Mouse (Mus musculus): Measurements from ENCODE around the gene Atp2b2. TPM values are rescaled to one million over a fixed set of nuclear protein-coding genes. Genes with fewer than 3 reads are reported as not detected.

Atp2b2 gene
- polyA plus RNA-seq, 1 experiment = 0.20 TPM

DNA sequence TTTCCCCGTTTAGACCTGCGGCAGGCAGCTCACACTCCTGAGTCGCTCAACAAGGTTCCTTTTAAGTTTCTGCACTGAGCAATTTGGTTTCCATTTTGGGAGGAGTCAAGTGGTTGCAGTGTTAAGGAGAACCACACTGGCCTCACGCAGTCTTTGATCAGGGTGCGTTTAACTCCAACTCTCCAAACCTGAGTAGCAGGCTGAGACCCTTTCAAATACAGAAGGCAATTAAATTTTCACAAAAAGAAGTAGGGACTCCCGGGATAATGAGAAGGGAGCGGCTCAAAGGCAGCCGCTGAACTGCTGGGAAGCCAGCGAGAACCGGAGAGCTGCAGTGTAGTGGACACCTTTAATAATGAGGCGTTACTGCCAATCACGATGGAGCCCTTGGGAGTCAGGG is 100.1 kb downstream of the Atp2b2 start:
- DNase-seq (ENCODE audit: low read depth) = no peak

DNA sequence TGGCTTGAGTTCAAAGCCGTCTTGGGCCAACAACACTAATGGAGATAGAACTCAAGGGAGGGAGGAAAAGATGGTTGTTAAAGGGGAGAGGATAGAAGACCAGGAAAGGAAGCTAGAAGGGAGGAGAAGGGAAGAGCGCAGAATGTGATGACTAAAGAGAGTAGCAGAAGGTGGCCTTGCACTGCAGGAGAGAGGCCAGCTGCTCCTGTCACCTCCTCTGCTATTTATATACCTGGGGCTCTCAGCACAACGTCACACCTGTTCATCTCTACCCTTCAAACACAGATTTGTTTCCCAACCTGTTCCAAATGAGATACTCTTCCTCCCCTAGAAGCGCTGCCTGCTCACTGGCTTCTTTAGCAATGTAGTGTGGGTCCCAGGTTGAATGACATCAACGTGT is 101.1 kb downstream of the Atp2b2 start:
- no peak for DNase-seq (ENCODE audit: low read depth)

DNA sequence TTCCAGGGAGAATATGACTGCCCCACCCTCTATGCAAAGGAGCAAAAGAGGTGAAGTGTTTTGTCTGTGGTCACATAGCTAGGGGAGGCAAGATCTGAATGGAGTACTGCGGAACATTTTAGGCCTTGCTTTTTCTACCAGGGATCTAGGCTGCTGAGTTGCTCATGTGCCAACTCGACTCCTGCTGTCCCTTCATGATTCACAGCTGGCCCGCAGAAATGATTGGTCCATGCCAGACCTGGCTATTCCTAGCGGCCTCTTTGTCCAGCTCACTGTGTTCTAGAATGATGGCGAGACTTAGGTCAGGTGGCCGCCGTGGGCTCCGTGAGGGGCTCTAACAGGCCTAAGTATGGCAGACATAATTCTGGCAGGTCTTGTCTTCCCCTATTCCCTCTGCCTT is 103.0 kb downstream of the Atp2b2 start:
- DNase-seq (ENCODE audit: low read depth) = no peak

DNA sequence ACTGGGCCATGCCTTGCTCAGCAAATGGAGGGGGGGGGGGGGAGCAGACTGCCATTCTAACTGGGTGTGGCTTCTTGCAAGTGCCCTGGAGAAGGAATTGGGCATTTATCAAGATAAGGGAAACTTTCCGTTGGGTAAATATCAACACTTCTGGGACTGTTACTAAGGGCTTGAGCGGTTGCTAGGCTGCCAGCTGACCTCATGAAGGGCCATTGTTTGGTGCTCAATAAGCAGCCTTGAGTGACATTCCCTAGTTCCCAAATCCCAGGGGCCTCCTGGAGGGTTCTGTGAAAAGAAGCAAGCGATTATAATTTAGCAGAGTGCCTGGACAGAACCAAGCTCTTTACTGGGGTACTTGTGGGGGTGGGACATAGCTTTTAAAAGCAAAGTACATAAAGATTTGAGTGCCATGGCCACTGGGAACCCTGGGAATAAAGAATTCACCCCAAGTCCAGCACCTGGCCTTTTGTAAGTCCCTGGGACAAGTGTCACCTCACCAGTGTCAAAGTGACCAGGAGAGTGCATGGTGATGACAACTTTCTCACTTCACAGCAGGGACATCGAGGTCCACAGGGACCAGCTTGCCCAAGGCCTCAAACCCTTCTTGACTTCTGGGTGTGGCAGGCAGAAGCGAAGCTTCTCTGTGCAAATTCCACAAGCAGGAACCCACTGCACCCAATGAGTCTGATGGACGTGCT is 105.5 kb downstream of the Atp2b2 start:
- no peak for DNase-seq (ENCODE audit: low read depth)

DNA sequence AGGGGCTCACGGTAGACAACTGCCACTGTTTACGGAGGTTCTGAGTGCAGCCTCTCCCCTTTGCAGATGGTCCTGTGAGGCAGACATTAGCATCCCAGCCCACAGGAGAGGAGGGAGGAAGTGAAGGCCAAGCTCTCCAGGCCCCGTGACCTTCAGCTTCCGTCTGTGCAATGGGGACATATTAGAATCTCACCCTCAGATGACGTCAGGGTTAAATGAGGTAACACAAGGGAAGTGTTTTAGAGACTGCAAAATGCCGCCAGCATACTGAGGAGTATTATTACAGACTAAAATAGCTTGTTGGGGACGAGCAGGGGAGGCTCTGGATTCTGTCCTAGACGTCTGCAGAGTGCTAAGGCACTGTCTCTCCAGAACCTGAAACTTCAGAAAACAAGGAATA is 106.3 kb downstream of the Atp2b2 start:
- no peak for DNase-seq (ENCODE audit: low read depth)

DNA sequence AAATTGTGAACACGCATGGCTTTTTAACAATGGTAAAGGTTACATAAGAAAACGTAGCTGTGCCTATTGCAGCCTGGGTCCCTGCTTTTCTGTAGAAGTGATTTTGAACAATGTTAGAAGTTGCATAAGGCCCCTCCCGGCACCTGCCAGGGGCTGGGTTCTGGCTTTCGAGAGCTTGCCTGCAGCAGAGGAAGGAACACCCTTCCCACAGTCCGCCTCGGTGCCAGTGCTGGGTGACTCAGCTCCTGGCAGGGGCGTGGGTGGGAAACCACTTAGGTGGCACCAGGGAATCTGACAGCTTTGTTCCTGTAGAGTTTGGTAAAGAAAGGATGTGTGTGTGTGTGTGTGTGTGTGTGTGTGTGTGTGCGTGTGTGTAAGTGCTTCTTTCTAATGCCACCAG is 107.7 kb downstream of the Atp2b2 start:
- no peak for DNase-seq (ENCODE audit: low read depth)

DNA sequence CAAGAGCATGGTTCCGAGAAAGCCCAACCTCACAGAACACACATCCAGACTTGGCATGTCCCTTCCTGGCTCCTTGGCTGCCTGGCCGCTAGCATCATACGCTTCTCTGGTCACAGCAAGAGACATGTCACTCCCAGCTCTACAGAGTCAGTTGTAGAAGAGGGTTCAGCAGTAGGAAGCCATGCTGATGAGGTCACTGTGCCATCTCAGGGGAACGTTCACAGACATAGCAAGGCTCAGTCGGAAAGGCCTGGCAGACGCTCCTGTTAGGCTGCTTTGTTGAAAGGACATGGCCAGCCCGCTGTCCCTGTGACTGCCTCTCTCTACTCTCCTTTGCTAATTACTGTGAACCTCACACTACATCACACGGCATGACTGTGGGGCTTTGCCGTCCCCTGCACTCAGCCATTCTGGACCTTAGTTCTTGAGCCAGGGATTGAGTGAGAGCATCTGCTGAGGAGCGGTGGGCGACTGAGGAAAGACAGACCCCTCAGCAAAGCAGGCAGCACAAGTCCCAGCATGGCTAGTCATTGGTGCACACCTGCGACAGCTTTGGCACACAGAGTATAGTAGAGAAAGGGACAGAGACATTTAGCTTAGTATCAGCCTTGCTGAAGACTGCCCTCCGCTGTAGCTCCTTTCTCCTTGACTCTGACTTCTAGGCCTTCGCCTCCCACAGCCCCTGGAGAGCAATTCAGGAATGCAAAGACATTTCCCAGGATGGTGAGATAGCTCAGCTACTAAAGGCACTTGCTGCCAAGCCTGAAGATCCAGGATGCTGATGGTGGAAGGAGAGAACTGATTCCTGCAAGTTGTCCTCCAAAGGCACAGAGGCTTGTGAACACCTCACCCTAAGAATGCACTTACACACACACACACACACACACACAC is 108.9 kb downstream of the Atp2b2 start:
- no peak for DNase-seq (ENCODE audit: low read depth)

DNA sequence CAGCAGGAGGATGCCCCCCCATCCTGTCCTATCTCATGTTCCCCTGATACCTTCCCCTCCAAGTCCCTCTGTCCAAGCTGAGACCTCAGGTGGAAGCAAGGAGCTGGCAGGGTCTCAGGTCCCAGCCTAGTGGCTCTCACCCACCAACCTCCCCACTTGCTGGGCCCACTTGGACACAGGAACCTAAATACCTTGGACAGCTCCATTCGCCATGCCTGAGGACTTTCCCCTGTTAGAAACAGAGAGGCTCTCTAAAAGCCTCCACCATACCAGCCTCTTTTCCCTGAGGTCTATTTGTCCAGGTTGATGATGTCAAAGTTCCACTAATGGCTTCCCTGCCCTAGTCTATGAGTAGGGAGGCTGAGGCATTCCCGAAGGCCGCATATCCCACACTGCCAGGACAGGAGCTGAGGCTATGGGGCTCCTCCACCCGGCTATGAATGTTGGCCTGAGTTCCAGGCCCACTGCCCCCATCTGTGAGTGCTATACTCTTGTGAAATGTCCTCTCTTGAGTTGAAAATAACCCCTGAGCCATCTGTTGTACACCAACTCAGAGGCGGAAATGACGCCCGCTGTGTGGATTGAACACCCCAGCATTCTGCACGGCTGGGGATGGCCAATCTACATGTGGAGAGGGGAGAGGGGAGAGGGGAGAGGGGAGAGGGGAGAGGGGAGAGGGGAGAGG is 113.1 kb downstream of the Atp2b2 start:
- no peak for DNase-seq (ENCODE audit: low read depth)

DNA sequence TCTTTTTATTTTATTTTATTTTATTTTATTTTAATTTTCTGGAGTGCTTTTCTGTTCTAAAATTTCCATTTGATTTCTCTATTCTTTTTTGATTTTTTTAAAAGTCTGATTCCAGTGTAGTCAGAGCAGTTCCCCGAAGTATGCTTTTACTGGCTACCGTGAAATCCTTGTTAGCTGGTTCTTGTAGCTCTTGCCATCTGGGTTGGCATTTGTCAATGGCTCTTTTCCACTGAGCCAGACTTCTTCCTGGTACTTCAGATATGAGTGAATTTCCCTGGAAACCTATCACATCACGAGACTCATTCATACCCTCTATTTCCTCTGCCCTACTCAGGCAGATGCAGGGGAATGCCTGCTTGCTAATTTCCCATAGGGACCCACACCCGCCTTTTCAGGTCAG is 119.2 kb downstream of the Atp2b2 start:
- no peak for DNase-seq (ENCODE audit: low read depth)

DNA sequence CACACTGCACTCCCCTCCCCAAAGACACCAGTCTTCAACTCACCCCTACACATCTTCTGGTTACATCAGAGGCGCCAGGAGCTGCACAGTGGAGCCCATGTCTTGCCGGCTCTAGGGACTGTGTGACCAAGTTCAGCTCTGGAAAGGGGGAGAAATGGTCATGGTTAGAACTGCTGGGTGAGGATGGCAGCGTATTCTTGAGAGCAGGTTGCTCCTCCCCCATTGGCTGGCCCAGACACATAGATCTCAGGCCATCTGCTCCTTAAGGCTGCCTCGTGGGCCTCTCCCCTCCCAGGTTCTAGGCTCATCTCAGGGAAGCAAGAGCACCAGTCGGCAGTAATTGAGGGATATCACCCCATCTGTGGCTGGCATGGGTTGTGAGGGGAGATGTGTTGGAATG is 121.9 kb downstream of the Atp2b2 start:
- no peak for DNase-seq (ENCODE audit: low read depth)

DNA sequence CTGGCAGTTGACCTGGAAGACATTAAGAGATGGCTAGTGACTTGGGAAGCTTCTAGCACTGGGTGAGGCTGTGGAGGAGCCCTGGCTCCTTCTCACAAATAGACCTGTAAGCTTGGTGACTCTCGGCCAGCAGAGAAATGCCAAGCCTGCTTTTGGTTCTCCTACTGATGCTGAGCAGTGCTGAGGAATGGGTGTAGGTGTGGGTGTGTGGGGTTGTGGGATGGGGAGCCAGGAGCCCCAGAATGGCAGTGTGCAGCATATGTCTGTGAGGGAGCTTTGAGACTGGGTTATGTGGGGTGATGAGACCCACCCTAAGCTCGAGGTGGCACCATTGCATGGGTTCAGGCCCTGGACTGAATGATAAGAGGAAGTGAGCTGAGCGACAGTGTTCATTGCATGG is 129.7 kb downstream of the Atp2b2 start:
- no peak for DNase-seq (ENCODE audit: low read depth)

DNA sequence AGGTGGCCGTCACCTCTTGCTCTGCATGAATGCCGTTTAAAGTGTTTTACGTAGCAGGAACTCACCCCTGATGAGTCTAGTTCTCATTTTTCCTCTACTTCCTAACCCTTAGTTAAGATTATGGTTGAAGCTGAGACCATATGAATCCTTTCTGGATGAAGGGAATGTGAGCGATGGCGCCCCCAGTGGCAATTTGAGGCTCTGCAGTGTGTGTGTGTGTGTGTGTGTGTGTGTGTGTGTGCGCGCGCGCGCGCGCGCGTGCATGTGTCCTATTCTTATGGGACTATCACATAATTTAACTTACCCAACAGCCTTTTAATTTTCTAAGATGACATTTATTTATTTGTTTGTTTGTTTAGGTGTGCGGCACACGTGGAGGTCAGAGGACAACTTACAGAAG is 131.3 kb downstream of the Atp2b2 start:
- no peak for DNase-seq (ENCODE audit: low read depth)

DNA sequence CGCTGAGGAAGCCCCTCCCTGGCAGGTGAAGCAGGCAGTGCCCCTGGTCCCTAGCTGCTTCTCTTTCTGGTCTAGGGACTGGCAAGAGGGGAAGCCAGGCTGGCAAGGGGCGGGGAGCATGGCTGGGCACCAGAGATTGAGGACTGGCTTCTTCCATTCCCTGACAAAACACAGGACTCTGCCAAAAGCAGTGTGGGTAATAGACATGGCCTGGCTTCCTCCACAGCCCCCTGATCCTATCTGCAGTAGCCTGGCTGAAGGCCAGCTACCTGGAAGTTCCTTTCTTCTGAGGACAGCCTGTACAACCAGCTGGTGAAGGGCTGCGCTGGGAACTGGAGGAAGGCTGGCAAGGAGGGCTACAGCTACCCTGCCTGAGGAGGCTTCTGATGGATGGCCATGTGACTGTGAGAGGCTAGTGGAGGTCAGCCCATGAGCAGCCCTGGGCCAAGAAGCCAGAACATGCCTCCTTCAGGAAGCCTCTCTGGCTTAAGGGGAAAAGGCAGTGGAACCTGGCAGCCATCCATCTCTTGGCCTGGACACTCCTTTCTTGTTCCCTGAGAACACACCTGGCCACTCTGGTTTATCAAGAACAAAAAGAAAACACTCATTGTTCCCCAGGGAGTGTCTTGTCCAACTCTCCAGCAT is 131.9 kb downstream of the Atp2b2 start:
- no peak for DNase-seq (ENCODE audit: low read depth)

DNA sequence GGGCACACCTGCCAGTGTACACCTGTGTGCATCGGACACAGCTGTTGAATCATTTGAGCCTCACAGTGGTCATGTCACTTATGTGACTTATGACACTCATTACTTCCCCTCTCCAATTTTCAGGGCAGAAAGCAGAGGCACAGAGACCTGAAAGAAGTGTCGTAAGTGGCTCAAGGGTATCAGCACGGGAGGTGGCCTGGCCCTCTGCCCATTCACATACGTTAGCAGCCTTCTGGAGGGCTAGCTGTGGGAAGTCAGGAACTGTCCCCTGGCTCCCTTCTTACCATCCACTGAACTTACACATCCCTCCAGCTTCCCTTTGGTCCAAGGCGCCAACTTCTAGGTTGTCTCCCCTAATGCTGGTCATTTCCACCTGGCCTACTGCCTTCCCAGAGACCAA is 132.6 kb downstream of the Atp2b2 start:
- no peak for DNase-seq (ENCODE audit: low read depth)

DNA sequence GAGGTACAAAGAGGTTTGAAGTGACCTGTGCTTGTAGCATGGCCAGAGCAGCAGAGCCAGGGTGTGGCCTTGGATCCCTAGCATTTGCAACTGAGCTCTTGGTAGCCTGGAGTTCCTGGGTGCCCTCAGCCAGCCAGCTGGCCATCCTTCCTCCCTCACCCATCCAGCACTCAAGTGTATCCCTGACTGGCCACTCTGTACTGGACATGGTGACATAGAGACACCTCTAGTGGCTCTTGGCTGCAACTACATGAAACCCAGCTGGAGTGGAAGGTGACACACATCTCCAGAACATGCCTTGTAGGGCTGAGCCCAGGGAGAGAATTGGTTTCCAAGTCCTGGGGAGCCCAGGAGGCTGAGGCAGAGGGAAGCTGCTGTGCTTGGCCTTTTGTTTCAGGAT is 134.3 kb downstream of the Atp2b2 start:
- DNase-seq (ENCODE audit: low read depth) = no peak

DNA sequence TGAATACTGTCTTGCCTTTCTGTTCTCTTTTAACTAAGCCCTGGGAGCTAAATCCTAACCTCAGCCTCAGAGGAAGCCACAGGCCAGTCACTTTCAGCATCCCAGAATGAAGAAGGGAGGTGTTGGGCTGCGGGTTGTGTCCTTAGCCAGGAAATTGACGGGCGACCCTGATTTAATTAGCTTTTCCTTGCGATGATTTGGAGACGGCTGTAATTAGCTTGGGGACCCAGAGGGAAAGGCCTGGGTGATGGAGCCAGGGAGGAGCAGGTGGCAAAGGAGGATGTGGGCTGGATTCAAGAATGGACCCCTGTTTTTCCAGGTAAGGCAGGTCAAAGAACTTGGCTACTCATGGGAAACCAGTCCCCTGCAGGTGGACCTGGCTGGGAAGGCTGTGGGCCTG is 138.0 kb downstream of the Atp2b2 start:
- no peak for DNase-seq (ENCODE audit: low read depth)

DNA sequence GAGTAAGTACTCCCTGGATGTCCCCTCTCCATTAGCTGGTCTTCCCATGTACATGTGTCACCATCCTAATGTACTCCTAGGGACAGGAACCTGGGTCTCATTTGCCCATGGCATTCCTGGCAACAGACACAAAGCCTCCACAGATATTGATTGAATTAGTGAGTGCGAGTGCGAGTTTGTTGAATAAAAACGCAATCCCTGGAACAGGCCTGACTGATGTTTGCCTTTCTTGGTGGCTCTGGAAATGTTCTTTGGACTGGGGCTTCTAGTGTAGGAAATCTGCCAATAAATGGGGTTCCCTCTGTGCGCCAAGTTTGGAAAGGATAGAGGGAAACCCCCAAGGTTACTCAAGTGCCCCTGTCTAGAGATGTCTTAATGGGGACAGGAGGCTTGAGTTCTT is 146.4 kb downstream of the Atp2b2 start:
- DNase-seq (ENCODE audit: low read depth) = no peak

DNA sequence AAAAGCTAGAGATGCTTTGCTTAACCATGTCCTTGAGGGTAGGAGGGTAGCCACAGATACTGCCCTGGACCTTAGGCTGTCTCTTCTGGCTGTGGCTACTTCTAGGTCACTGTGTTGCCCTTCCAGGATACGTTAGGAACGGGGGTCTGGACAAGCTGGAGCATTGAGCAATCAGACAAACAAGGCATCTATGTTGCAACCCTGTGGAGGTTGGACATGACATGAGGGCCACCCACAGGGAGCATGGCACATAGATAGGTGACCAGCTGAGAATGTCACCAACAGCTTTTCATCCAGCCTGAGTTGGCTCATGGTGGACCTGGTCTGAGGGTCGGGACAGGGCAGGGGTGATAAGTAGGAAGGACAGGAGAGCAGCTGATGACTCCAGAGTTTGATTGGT is 148.4 kb downstream of the Atp2b2 start:
- no peak for DNase-seq (ENCODE audit: low read depth)

DNA sequence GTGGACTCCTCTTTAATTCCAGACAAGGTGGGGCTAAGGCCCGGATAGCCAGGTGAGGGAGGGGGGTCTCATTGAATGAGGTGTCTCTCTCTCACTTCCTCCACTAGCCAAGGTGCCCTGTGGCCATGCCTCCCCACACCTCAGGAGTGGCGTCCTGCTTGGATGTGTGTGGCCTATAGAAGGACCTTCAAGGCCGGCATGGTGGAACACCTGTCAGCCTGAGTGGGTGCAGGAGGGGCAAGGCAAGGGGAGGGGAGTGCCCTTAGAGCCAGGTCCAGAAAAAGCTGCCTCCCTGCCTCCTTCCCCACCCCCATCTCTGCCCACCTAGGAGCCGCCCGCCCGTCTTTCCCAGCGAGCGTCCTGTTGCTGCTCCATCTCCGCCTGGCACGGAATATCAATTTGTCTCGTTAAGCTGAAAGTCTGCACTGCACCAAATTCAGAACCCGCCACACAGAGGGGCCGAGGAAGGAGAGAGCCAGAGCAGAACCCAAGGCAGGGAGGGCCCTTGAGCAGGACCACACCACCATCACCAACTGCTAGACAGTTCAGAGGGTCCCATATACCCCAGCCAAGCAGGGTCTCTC is 150.2 kb downstream of the Atp2b2 start:
- DNase-seq (ENCODE audit: low read depth) = no peak

DNA sequence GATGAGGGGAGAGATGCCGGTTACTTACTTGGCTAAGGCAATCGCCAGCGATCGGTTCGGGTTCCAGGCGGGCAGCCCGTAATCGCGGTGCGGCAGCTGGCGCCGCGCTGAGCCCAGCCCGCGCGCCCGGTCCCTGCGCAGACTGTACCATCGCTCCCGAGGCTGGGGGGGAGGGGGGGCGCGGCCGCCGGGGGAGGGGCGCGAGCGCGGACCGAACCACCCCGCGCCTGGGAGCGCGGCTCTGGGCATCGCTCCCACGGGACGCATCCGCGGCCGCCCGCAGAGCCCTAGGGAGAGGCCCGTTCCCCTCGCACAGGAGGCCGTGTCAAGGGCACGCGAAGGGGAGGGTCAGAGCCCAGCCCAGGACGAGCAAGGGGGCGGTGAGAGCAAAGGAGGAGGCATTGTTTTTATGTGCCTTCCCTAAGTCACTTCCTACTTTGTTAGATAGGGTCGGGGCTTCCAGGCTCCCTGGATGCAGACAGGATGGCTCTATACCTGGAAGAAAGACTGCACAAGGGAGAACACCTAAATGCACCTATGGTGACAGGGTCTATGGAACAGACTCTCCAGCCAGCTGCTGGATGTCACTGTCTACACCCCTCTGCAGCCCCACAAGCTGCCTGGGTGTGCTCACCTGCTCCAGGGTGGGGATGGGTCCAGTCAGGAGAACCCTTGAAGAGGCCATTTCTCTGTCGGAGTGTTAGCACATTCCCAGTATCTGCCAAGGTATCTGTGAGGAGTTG is 151.0 kb downstream of the Atp2b2 start:
- DNase-seq (ENCODE audit: low read depth) = no peak

DNA sequence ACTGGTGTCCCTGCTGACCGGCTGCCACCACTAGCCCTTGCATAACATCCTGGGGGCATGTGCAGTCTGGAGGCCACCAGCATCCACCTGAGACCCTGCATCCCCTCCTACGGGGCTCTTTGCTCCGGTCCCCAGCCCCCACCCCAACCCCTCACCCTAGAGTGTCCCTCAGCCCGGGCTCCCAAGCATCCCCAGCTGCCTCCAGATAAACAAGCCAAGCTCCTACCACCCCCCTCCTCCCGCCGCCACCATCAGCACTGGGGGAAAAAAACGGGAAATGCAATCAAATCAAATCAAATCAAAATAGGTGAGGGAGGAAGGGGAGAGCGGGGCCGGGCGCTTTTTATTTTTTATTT is 151.6 kb downstream of the Atp2b2 start:
- DNase-seq (ENCODE audit: low read depth) = no peak
